Mouse (Mus musculus) spleen, embryonic (tissue): Measurements from ENCODE around the gene Mex3b.

ENCODE experiments used
- CTCF ChIA-PET: fragments of 350-600 bp; sonication (Branson Sonifier 250); formaldehyde crosslinking; loops from one replicate; lab custom pipeline; 2022; lab: Charles Lee

Gene Mex3b

DNA sequence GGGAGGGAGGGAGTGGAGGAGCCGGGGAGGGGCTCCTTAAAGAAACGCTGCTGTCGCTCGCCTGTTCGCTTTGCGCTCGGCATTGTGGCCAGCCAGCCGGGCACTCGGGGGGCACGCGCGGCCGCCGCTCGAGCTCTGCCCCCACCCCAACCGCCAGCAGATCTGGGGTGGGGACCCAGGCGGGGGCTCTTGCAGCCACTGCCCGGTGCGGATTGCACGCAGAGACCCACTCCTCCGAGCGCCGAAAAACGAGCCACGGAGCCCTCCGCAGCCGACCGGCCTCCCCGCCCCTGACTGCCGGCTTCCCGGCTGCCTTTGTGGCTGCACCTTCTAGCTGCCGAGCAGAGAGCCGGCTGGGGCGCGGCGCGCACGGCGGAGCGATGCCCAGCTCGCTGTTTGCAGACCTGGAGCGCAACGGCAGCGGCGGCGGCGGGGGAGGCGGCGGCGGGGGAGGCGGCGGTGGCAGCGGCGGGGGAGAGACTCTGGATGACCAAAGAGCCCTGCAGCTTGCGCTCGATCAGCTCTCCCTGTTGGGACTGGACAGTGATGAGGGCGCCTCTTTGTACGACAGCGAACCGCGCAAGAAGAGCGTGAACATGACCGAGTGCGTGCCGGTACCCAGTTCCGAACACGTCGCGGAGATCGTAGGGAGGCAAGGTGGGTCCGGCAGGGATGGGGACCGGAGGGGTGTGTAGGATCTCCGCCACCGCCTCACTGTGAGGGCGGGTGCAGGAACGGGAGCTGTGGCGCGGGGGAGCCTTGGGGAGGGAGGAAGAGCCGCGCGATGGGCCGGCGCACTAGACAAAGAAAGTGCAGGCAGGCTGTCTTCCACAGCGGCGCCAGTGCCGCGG is at the start of gene Mex3b:
Gene Mex3b (plus strand): TSS at position 63 of the 851 bp plus-strand sequence.
- CTCF ChIA-PET, result no interaction called here

DNA sequence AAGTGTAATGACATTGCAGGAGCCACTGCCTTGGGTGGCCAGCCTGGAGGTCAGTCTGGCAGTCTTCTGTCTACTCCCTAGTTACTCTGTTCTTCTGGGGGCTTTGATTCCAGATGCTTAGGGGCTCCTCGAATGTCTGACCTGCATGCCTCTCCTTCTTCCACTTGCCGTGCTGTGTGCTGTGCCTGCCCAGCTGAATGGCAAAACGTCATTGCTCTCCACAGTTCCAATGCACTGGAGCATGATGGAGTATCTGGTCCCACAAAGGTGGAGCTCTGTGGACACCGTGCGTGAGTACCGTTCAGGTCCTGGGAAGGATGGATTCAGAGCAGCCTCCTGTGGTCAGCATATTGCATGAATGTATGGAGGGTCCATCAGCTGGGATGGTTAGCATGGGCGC is 47.6 kb upstream of the Mex3b start:
- CTCF ChIA-PET, result no interaction called here

DNA sequence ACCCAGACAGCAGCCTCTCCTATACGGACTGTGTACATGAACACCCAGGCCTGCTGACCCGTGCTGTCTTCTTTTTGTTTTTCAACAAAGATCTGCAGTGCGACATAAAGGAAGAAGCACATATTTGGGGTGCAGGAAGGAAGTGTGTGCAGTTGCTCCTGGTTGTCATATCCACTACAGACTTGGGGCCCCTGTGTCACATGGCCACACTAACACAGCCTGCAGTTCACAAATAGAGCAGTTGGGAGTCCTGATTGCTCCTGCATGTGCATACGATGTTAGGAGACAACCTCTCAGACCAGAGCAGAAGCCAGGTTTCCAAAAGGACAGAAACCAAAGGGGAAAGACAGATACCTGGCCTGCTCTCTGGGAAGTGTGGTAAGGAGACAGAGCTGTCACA is 46.5 kb upstream of the Mex3b start:
- CTCF ChIA-PET, result no interaction called here

DNA sequence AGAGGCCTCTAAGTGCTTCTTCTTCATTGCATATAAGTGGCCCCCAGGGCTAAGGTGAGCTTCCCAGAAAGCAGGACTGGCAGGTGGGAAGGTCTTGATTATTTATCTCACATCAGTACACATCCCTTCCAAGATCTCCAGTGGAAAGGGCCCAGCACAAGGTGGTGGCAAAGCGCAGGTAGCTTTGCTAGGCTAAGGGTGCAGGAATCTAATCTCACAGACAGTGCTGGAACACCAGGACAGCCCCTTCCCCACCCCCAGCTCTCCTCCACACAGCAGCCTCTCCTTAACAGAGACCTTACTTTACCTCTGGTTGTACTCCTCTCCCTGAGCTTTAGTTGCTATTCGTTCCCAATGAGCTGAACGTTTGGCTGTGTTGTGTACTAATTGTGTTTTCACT is 45.6 kb upstream of the Mex3b start:
- CTCF ChIA-PET, result no interaction called here

DNA sequence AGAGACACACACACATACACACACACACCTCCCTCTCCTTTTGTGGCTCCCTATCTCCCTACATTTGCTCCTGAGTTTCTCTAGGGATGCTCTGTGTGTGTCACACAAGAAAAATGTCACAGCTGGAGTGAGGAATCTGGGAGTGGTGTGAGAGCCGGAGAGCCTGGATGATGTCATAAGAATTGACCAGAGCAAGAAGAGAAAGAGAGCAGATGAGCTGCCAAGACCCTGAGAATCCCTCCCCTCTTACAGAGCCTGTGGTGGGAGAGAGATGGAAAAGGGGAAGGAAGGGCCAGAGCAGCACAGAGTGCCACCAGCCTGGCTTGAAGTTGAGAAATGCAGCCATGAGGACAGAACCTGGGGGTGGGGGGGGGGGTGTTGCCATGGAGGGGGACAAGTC is 44.6 kb upstream of the Mex3b start:
- CTCF ChIA-PET, result no interaction called here

DNA sequence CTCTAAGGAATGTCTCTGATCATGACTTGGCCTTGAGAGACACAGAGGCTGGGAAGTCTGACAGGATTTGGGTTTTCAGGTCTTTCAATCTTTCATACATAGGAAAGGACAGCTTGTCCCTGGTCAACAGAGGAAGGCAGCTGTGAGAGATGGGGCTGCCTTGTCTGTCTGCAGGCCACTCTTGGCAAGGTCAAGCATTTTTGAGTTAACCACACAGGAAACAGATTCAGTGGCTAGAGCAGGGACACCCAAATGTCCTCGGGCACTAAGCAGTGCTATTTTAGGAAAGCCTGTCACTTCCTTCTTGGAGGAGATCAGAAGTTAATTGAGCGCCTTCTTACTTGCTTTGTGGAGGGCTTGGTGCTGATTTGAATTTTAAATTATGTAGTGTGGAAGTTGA is 38.9 kb upstream of the Mex3b start:
- CTCF ChIA-PET, result no interaction called here

DNA sequence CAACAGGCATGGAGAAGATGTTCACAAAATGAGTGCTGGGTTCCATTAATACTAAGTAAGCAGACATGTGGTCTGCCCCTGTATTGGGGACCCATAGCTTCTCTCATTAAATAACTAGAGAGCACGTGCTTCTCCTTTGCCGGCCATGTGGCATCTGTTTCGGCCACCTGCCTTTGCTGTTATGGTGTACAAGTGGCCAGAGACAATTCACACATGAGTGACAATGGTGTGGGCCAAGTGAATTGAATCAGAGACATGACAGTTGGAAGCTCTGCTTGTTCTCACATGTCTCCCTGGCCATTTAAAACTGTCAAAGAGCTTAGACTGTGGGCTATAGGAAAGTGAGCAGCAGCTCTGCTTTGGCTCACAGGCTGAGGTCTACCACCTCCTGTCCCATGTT is 37.6 kb upstream of the Mex3b start:
- CTCF ChIA-PET, result no interaction called here

DNA sequence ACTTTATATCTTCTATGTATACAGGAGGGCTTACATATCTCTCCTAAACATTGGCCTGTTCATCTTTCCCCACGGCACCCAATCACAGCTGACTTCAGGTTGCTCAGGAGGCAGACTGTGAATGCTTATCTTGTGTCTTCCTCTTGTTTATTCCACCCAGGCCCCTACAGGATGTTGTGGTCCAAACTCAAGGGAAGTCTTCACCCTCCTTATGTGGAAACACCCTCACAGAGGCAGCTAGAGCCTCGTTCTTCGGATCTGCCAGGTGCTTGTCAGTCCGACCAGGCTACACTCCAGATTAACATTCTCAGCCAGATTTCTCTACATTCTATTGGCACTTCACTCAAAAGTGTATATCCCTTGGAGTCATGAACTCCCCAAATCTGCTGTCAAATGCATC is 32.7 kb upstream of the Mex3b start:
- CTCF ChIA-PET, result no interaction called here

DNA sequence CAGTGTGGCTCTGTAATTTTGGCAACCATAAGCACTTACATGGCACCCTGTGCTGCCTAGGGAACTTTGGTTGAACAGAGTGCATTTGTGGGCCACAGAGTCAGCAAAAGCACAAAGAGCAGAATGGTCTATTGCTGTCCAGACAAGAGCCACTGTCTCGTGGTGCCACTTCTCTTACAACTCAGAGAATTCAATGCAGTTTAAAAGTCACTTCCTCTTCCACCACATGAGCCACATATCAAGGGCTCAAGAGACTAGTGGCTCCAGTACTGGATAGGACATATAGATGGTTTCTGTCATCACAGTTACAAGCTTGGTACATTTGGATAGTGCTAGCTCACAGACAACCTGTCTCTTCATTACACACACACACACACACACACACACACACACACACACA is 28.7 kb upstream of the Mex3b start:
- CTCF ChIA-PET, result interaction anchor here (0.6 kb wide), 1 partner anchor 161 kb away, joined by 3 read pairs; no protein-coding TSS in a partner anchor

DNA sequence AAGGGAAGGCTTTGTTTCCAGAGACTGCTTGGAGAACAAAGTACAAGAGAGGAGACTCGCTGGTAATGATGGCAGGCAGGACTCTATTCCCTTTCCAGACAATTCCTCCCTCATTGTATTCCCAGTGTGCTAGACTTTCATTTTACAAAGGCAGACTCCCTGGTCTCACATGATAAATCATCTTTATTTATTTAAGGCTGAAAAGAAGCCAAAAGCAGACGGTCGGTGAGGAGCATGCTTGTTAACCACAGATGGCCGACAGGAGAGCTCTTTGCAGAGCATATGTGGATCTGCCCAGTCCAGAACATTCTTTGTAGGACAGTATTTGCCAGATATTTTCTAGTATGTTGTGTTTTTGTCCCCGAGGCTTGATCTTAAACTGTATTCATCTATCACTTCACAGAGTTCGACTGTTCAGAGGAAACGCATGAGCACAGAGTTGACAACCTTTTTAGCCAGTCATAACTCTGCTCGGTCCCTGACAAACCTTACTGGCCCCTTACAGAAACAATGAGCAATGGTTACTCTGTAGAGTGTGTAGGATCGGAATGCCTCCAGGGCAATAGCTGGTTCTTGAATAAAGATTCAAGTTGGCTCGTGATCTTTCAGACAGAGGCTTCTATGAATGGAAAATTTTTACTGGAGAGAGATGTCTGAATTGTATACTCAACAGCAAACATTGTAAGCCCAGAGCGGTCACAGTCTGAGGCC is 28.0 kb upstream of the Mex3b start:
- CTCF ChIA-PET, result interaction anchor here (0.6 kb wide), 1 partner anchor 160 kb away, joined by 3 read pairs; no protein-coding TSS in a partner anchor

DNA sequence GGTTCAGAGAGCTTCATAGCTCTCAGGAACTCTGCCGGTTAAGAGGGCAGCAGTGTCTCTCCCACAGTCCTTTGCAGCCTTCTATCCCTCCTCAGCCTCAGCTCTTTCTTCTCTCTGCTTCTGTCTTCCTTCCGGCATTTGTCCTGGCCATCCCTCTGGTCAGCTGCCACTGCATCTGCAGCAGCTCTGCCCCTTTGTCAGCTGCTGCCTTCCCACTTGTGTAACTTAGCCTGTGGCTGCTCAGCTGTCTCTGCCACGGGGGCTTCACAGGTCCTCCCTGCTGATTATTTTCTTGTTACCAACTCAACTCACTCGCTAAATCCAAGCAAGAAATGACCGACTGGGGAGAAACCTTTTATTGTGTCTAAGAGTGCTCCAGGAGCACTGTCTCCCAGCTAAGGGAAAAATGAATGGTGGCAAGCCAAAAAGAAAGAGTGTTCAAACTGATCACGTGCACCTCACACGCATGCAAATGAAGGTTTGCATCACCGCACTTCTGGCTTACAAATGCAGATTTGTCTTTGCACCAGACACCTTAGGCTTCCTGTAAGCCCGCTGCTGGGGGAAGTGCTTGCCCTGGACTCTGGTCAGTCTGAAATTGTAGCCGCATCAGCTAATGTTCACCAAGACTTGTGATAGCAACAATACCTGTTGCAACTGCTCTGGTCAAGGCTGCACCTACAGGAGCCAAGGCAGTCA is 24.8 kb upstream of the Mex3b start:
- CTCF ChIA-PET, result no interaction called here

DNA sequence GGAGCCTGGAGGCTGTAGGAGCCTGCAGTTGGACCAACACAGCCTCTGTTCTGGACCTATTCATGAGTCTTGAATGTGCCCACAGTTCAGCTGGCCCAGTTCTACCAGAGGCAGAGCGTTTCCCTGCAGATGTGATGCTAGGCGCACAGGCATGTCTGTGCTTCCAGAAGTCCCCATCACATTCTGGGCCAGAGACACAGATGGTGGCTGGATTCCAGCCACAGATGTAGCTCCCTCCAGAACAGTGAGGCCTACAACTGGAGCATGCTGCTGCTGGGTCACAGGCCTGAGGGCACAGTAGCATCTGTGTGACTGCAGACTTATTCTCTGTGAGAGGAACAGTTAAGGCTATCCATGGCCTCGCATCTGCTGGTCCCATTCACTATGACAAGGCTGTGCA is 16.4 kb upstream of the Mex3b start:
- CTCF ChIA-PET, result interaction anchor here (0.6 kb wide), 1 partner anchor 844 kb away, joined by 7 read pairs; no protein-coding TSS in a partner anchor

DNA sequence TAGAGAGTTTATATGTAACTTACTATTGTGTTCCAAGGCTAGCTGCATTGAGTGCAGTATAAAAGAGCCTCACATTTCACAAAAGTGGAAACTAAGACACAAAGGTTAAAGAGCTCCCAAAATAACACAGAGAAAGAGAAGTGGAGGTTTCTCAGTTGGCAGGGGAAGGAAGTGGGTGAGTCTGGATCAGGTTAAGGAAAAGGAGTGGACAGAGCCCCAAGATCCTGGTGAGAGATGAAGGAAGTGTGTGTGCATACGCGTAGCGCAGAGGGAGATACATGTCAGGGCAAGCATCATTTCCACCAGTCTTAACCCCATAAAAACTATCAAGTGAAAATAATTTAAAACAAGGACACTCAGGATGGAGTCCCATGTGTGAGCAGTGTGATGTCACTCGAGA is 15.5 kb upstream of the Mex3b start:
- CTCF ChIA-PET, result no interaction called here

DNA sequence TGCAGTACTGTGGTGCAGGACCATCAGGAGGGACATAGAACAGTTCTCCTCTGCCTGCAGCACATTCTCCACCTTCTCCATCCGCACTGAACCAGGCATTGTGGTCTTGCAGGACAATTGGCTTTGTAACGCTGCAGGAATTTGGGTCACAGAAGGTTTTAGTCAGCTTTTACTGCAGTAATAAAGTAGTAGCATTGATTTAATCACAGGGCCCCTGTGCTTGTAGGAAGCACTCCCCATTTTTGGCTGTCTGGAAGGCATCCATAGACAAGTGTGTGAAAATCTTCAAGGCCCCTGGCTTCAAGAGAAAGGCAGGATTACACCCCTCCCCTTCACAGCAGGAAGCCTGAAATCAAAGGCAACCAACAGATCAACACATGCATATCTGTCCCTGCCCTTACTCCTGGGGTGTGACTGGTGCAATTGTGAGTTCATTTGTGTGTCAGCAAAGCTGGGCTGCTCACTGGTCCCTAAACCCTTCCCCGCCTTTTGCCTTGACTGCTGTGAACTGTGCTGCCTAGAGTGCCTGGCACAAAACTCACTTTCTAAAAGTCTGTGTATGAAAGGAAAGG is 12.9 kb upstream of the Mex3b start:
- CTCF ChIA-PET, result no interaction called here

DNA sequence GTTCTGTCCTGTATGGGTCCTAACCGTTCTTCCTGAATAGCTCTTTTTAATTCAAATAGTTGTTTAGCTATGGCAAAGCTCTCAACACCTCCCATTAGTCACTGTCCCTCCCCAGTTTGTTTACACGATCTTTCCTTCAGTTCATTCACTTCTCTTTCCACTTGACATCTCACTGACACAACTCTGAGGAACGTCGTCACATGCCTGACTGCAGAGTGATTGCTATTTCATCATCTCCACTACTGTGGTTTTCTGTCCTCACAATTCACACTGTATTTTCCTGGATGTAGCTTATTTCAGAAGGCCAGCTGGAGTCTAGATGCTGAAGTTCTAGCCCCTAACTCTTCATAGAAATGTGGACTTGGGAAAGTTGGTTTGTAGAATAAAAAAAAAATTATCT is 8.5 kb upstream of the Mex3b start:
- CTCF ChIA-PET, result interaction anchor here (0.7 kb wide), 1 partner anchor 631 kb away, joined by 3 read pairs; no protein-coding TSS in a partner anchor

DNA sequence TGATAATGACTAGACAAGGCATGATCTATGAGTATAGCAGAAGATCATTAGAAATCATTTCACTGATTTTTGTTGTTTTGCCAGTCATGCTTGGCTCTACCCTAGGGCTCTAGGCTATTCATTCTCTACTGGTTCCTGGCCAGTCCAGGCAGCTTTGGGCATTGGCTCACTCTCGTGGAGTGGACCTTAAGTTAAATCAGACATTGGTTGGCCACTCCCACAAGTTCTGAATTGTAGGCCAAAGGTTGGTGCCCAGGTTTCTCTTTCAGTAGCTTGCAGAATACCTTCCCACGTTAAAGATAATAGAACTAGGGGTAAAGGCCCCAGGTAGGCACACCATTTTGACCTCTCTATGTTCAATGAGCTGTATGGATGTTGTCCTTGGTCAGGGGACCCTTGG is 6.5 kb upstream of the Mex3b start:
- CTCF ChIA-PET, result interaction anchor here (0.8 kb wide), 1 partner anchor 53 kb away, joined by 3 read pairs; no protein-coding TSS in a partner anchor

DNA sequence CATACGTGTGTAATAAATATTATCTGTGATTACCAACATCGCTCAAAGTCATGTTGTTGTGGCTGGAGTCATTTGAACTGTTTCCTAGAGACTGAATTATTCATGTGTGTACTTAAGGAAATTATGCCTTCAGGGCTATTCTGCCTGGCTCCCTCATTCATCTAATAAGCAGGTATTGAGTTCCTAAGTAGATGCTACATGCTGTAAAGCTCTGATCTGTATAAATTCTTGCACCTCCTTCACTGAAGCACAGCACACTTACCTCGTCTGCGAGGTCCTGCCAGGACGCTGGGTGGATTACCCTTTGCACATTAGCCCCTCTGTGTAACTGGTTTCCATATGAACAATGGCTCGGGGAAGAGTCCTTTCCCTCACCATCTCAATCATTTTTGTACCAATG is 3.8 kb upstream of the Mex3b start:
- CTCF ChIA-PET, result no interaction called here

DNA sequence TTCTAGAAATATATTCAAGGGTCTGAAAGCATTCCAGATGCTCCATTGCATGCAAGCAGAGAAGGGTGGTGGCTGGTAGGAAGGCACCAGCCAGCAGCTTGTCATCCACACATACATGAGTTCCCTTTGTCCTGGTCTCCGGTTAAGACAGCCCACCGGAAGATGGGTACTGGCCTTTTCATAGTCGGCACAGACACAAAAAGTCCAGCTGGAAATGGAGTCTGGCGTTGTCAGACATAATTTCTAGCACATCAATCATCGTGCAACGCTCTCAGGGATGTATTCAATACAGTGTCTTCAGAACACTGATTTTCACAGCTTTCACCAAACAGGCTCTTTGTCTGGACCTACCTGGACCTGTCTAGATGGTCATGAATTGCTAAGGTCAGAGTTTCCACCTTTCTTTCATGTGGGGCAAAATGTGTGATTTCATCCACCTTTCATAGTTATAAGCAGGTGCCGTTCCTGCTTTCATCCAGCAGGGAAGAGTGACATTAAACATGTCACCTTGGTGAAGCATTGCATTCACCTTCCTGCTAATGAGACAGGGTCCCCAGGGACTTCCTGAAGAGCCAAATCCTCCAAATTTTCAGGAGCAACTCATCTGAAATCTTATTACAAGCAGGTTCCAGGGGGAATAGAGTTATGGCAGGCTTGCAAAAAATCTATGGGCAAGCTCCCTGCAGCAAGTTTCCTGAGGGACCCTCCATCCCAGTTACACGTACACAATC is 2.7 kb upstream of the Mex3b start:
- CTCF ChIA-PET, result interaction anchor here (0.6 kb wide), 1 partner anchor 409 kb away, joined by 3 read pairs; no protein-coding TSS in a partner anchor

DNA sequence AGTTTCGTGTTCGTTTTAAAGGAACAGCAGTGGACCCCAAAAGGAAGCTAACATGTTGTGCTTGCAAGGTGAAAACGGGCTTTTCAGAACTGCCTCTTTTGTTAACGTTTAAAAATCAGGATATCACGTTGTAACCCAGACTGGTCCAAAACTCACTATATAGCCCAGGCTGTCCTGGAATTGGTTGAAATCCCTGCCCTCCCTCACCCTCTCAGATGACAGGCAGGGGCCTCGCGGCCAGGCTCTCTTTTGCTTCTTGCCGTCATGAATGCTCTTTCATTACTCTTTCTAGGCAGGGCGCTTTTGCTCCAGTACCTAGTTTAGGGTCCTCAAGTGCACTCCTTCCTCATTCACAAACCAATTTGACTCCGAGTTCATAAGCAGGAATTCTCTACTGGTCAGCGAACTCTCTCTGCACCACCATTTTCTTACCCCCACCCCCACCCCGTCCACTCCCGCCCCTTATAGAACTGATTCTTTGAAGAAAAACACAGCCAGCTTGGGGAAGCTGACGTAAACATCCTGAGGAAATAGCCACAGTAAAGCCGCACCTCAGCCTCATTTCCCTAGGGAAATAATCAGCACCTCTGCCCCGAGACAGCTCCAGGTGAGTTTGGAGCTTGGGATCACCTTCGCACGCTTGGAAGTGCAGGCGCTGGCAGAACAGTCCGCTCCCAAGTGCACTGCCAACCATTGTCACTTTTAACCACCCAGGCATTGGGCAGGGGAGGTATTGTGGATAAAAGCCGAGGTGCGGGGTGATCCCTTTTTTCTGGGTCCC is 2.0 kb upstream of the Mex3b start:
- CTCF ChIA-PET, result interaction anchor here (0.6 kb wide), 2 partner anchors 53 to 409 kb away, joined by 3 read pairs; no protein-coding TSS in a partner anchor
